Mouse (Mus musculus): ENCODE results near the gene Slc26a10. TPM values are rescaled to one million over a fixed set of nuclear protein-coding genes. Genes with fewer than 3 reads are reported as not detected.

Gene Slc26a10
- 1.1 and 2.0 TPM in 2 replicates for polyA plus RNA-seq (2014; fragmentation: Nextera tagmentation; extraction: Ambion mirVana)

DNA sequence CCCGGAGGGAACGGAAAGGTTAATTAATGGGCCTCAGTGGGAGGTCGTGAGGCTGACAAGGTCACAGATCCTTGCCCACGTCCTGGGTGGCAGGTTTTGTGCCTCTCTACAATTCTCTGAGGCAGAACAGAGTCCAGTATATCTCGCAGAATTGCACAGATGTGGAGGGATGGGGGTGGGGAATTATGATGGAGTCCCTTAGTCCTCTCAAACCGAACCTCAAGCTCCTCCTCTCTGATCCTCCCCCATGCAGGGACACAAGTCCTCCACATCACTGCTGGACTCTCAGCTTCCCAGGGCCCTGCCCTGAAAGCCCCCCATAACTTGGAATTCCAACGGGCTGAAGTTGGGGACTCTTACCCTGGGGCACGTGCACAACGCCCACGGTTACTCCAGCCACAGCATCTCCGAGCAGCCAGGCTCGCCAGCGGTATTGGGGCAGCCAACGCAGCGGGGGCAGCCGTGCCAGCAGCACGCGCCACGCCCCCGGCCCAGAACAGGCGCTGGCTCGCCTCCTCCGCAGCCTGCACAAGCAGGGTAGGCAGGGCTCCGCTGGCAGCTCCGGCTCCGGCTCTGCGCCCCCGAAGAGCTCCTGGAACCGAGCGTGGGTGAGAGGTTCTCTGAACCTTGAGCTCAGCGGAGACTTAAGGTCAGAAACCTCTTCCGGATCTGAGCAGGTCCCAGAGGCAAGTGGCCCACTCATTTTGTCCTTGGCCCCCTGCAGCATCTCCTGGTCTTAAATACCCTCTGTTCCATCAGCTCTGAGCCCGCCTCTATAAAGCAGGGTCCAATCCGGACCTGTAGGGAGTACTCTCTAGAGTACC, at the start of gene Slc26a10:
Slc26a10 (minus strand) TSS at position 775 of the 824 bp plus-strand sequence.
- Histone ChIP-seq H3K36me3 (replicated peaks; ENCODE audit: control insufficient read depth, insufficient read depth, low read depth, low read length) (no peaks in the 10 kb centered on the region), H3K4me3 (ENCODE audit: low read depth, low read length) (no peak within 1 kb of the TSS), H3K27me3 (ENCODE audit: control insufficient read depth, insufficient read depth, low read length) (peaks cover 27% of the 10 kb centered on the region), H3K4me2 (ENCODE audit: low read depth, low read length) (peak within 1 kb of the TSS; percentile 39), H3K9ac (replicated peaks; ENCODE audit: low read length) (no peak within 1 kb of the TSS), H3K9me3 (replicated peaks; ENCODE audit: control insufficient read depth, low read length) (no peaks in the 10 kb centered on the region), H3K4me1 (ENCODE audit: control insufficient read depth, insufficient read depth, low read length) (peaks cover 5% of the 10 kb centered on the region; the same call in 1 of the 2 replicates), H3K27ac (replicated peaks; ENCODE audit: low read depth, low read length) (no peak within 1 kb of the TSS)
- peak; percentile 25 for DNase-seq (ENCODE audit: low spot score)
- ATAC-seq (replicated peaks; ENCODE audit: insufficient number of reproducible peaks, low FRiP score, low TSS enrichment, low read depth), result no peak
- WGBS, result 1% methylated on average over 34 of the region's 34 CpGs

DNA sequence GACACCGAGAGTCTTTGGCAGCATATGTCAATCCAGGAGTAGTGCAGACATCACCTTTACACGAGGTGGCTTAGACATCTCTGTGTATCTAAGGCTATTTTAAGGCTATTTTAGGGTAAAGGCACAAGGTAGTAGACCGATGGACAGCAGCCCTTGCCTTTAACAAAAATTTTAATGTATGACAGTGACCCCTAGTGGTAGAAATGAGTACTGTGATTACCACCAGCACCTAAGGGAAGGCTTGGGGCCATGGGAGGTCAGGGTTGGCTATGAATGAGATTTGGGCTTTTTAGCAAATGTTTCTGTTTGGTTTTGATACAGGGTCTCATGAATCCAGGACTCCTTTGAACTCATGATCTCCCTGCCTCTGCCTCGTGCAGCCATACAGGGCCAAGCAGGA, 48.5 kb upstream of the Slc26a10 start:
- DNase-seq (ENCODE audit: low spot score) (peak; percentile 89), ATAC-seq (replicated peaks; ENCODE audit: insufficient number of reproducible peaks, low FRiP score, low TSS enrichment, low read depth) (0 out of 2 replicates have a peak, but pooled peaks have one; percentile 45)
- Histone ChIP-seq H3K27ac (replicated peaks; ENCODE audit: low read depth, low read length) (no peak overlapping the region), H3K9me3 (replicated peaks; ENCODE audit: control insufficient read depth, low read length) (no peaks in the 10 kb centered on the region), H3K27me3 (ENCODE audit: control insufficient read depth, insufficient read depth, low read length) (no peaks in the 10 kb centered on the region), H3K9ac (replicated peaks; ENCODE audit: low read length) (no peak overlapping the region), H3K36me3 (replicated peaks; ENCODE audit: control insufficient read depth, insufficient read depth, low read depth, low read length) (no peaks in the 10 kb centered on the region), H3K4me3 (ENCODE audit: low read depth, low read length) (no peak overlapping the region), H3K4me2 (ENCODE audit: low read depth, low read length) (no peak overlapping the region), H3K4me1 (ENCODE audit: control insufficient read depth, insufficient read depth, low read length) (no peaks in the 10 kb centered on the region)
- WGBS, result 20% methylated on average over 4 of the region's 4 CpGs

DNA sequence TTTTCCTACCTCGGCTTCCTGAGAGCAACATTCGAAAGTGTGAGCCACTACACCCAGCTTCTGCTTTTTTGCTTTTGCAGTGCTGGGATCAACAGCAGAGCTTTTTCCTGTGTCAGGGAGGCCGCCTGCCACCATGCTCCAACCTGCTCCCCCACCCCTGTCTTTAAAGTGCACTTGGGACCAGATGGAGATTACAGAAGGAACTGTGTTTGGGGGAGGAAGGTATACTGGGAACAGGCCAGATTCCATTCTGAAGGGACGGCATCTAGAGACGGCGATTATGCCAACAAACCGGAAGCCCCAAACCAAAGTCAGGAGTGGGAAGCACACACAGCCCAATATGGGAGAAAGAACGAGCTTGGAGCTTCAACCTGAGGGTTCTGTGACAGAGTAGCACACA, 46.7 kb upstream of the Slc26a10 start:
- no peak overlapping the region for H3K27ac ChIP-seq (replicated peaks; ENCODE audit: low read depth, low read length)
- 84% methylated on average over 8 of the region's 8 CpGs for WGBS
- no peaks in the 10 kb centered on the region for H3K27me3 ChIP-seq (ENCODE audit: control insufficient read depth, insufficient read depth, low read length)
- H3K4me2 ChIP-seq (ENCODE audit: low read depth, low read length), result no peak overlapping the region
- ATAC-seq (replicated peaks; ENCODE audit: insufficient number of reproducible peaks, low FRiP score, low TSS enrichment, low read depth) (no peak), DNase-seq (ENCODE audit: low spot score) (no peak)
- no peak overlapping the region for H3K9ac ChIP-seq (replicated peaks; ENCODE audit: low read length)
- no peaks in the 10 kb centered on the region for H3K9me3 ChIP-seq (replicated peaks; ENCODE audit: control insufficient read depth, low read length)
- no peak overlapping the region for H3K4me3 ChIP-seq (ENCODE audit: low read depth, low read length)
- H3K36me3 ChIP-seq (replicated peaks; ENCODE audit: control insufficient read depth, insufficient read depth, low read depth, low read length), result no peaks in the 10 kb centered on the region
- H3K4me1 ChIP-seq (ENCODE audit: control insufficient read depth, insufficient read depth, low read length), result no peaks in the 10 kb centered on the region

DNA sequence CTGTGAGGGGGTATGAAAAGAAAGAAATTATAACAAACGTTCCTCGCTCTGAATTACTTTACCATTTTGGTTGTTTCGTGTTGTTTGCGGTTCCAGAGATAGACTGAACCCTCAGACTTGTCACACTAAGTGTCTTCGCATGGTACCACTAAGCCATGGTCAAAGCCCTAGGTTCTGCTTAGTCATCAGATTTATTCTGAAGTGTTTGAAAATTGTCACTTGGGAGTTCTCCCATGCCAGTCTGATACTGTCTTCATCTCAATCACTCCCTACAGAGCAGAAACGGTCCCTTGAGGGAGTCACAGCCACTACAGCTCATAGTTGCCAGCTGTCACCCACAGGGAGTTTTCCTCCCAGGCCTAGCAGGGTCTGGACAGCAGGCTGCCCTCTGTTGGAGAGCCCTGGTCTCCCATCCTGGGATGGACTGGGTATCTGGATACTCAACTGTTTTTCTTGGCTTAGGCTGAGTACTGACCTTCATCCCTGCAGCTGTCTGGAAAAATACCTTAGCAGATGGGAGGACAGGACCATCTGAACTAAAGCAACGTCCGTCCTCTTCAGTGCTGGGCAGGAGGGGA, 46.0 kb upstream of the Slc26a10 start:
- DNase-seq (ENCODE audit: low spot score) (peak; percentile 21), ATAC-seq (replicated peaks; ENCODE audit: insufficient number of reproducible peaks, low FRiP score, low TSS enrichment, low read depth) (no peak)
- H3K9ac ChIP-seq (replicated peaks; ENCODE audit: low read length), result no peak overlapping the region
- no peak overlapping the region for H3K4me3 ChIP-seq (ENCODE audit: low read depth, low read length)
- H3K4me1 ChIP-seq (ENCODE audit: control insufficient read depth, insufficient read depth, low read length), result no peaks in the 10 kb centered on the region
- 70% methylated on average over 8 of the region's 8 CpGs for WGBS
- no peaks in the 10 kb centered on the region for H3K9me3 ChIP-seq (replicated peaks; ENCODE audit: control insufficient read depth, low read length)
- H3K36me3 ChIP-seq (replicated peaks; ENCODE audit: control insufficient read depth, insufficient read depth, low read depth, low read length), result no peaks in the 10 kb centered on the region
- H3K27ac ChIP-seq (replicated peaks; ENCODE audit: low read depth, low read length), result no peak overlapping the region
- no peaks in the 10 kb centered on the region for H3K27me3 ChIP-seq (ENCODE audit: control insufficient read depth, insufficient read depth, low read length)
- H3K4me2 ChIP-seq (ENCODE audit: low read depth, low read length), result no peak overlapping the region

DNA sequence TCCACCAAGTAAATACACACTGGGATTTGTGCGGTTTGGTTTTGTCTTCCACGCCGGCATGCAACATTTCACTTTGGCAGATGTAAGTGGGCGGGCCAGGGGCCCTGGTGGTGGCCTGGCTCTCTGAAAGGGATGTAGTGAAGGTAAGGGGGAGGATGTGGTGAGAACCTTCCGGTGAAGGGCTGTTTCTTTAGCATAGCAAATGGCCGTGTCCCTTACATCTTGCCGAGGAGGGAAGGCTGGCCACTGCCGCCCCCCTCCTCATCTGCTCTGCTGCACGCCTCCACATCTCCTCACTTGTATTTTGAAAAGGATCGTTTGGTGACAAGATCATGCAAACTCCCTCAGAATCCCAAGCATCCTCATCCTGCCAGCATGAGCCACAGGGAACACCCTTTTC, 45.3 kb upstream of the Slc26a10 start:
- no peak overlapping the region for H3K4me2 ChIP-seq (ENCODE audit: low read depth, low read length)
- ATAC-seq (replicated peaks; ENCODE audit: insufficient number of reproducible peaks, low FRiP score, low TSS enrichment, low read depth), result no peak
- H3K9me3 ChIP-seq (replicated peaks; ENCODE audit: control insufficient read depth, low read length), result no peaks in the 10 kb centered on the region
- no peaks in the 10 kb centered on the region for H3K36me3 ChIP-seq (replicated peaks; ENCODE audit: control insufficient read depth, insufficient read depth, low read depth, low read length)
- no peaks in the 10 kb centered on the region for H3K4me1 ChIP-seq (ENCODE audit: control insufficient read depth, insufficient read depth, low read length)
- no peaks in the 10 kb centered on the region for H3K27me3 ChIP-seq (ENCODE audit: control insufficient read depth, insufficient read depth, low read length)
- no peak for DNase-seq (ENCODE audit: low spot score)
- H3K4me3 ChIP-seq (ENCODE audit: low read depth, low read length), result no peak overlapping the region
- H3K9ac ChIP-seq (replicated peaks; ENCODE audit: low read length), result no peak overlapping the region; the same call in 1 of the 2 replicates
- 30% methylated on average over 10 of the region's 10 CpGs for WGBS
- no peak overlapping the region for H3K27ac ChIP-seq (replicated peaks; ENCODE audit: low read depth, low read length)

DNA sequence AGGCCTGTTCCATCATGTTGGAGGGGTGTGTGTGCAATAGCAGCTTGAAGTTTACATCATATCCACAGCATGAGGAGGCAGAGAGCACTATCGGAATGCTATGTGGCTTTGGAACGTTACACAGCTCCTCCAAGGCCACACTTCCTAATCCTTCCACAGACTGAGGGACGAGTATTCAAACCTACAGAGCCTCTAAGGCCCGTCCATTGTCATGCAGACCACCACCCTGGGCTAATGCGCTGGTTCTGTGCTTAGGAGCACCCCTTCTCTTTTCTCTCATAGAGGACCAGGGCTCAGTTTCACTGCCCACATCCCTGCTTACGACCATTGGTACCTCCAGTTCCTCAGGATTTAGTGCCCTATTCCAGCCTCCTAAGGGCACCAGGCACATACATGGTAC, 44.8 kb upstream of the Slc26a10 start:
- 37% methylated on average over 6 of the region's 6 CpGs for WGBS
- Histone ChIP-seq H3K4me3 (ENCODE audit: low read depth, low read length) (no peak overlapping the region), H3K27ac (replicated peaks; ENCODE audit: low read depth, low read length) (no peak overlapping the region), H3K27me3 (ENCODE audit: control insufficient read depth, insufficient read depth, low read length) (no peaks in the 10 kb centered on the region), H3K9me3 (replicated peaks; ENCODE audit: control insufficient read depth, low read length) (no peaks in the 10 kb centered on the region), H3K4me2 (ENCODE audit: low read depth, low read length) (no peak overlapping the region), H3K4me1 (ENCODE audit: control insufficient read depth, insufficient read depth, low read length) (no peaks in the 10 kb centered on the region), H3K36me3 (replicated peaks; ENCODE audit: control insufficient read depth, insufficient read depth, low read depth, low read length) (no peaks in the 10 kb centered on the region), H3K9ac (replicated peaks; ENCODE audit: low read length) (no peak overlapping the region)
- DNase-seq (ENCODE audit: low spot score) (no peak), ATAC-seq (replicated peaks; ENCODE audit: insufficient number of reproducible peaks, low FRiP score, low TSS enrichment, low read depth) (no peak)

DNA sequence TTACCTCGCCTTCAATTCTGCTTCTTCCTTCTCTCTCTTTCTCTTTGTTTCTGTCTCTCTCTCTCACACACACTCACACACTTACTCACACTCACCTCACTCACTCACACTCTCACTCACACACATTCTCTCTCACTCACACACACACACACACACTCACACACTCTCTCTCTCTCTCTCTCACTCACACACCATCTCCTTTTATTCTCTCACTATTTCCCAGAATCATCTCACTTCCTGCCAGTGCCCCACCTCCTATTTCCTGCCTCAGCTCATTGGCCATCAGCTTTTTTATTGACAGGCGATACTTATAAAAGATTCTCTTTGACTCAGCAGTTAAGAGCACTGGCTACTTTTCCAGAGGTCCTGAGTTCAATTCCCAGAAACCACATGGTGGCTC, 37.9 kb upstream of the Slc26a10 start:
- WGBS, result 90% methylated on average over 2 of the region's 2 CpGs
- ATAC-seq (replicated peaks; ENCODE audit: insufficient number of reproducible peaks, low FRiP score, low TSS enrichment, low read depth) (no peak), DNase-seq (ENCODE audit: low spot score) (no peak)

DNA sequence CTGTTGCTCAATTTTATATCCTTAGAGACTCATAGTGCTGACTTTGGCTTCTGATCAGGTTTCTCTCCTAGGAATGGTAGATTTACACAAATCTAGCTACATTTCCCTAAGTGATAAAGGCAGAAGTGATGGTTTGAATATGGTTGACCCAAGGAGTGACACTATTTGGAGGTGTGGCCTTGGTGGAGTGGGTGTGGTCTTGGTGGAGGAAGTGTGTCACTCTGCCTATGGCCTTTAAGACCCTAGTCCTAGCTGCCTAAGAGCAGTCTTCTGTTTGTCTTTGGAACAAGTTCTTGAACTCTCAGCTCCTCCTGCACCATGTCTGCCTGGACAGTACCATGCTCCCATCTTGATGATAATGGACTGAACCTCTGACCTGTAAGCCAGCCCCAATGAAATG, 36.7 kb upstream of the Slc26a10 start:
- Histone ChIP-seq H3K4me2 (ENCODE audit: low read depth, low read length) (no peak overlapping the region), H3K4me1 (ENCODE audit: control insufficient read depth, insufficient read depth, low read length) (no peaks in the 10 kb centered on the region), H3K27me3 (ENCODE audit: control insufficient read depth, insufficient read depth, low read length) (no peaks in the 10 kb centered on the region), H3K9ac (replicated peaks; ENCODE audit: low read length) (no peak overlapping the region), H3K9me3 (replicated peaks; ENCODE audit: control insufficient read depth, low read length) (no peaks in the 10 kb centered on the region), H3K27ac (replicated peaks; ENCODE audit: low read depth, low read length) (no peak overlapping the region), H3K36me3 (replicated peaks; ENCODE audit: control insufficient read depth, insufficient read depth, low read depth, low read length) (no peaks in the 10 kb centered on the region), H3K4me3 (ENCODE audit: low read depth, low read length) (no peak overlapping the region)
- DNase-seq (ENCODE audit: low spot score) (no peak), ATAC-seq (replicated peaks; ENCODE audit: insufficient number of reproducible peaks, low FRiP score, low TSS enrichment, low read depth) (no peak)

More for the DNA sequence above, 37.9 kb upstream of the Slc26a10 start:
- Histone ChIP-seq H3K4me2 (ENCODE audit: low read depth, low read length) (no peak overlapping the region), H3K4me3 (ENCODE audit: low read depth, low read length) (no peak overlapping the region), H3K4me1 (ENCODE audit: control insufficient read depth, insufficient read depth, low read length) (no peaks in the 10 kb centered on the region), H3K27ac (replicated peaks; ENCODE audit: low read depth, low read length) (no peak overlapping the region), H3K36me3 (replicated peaks; ENCODE audit: control insufficient read depth, insufficient read depth, low read depth, low read length) (no peaks in the 10 kb centered on the region), H3K9me3 (replicated peaks; ENCODE audit: control insufficient read depth, low read length) (no peaks in the 10 kb centered on the region), H3K27me3 (ENCODE audit: control insufficient read depth, insufficient read depth, low read length) (no peaks in the 10 kb centered on the region), H3K9ac (replicated peaks; ENCODE audit: low read length) (no peak overlapping the region)

Data from embryonic facial prominence, embryonic 11.5 days (tissue).